In the genomic region with DNA sequence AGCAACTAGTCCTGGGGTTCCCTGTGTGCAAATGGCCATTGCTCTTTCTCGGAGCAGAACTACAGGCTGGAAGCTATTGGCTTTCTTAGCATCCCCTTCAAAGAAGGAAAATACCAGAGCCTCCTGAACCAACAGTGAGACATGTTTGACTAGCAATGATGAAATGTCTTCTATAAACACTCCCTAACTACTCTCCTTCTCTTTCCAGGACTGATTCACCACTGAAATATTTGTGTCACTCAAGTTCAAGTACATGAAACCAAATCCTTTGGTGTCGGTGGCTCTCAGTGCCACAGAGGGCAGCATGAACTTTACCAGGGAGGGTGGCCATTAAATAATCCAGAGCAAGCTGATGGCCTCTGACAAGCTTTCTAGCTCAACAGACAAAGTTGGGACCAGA, we compare ENCODE assay signal across 26 mouse cellular contexts.
DNase-seq lines count a peak whose midpoint lies in the region; ATAC-seq and TF ChIP-seq lines count a peak whose summit lies in the region.
"Had no signal": no experiment of that assay in that cellular context is flagged by ENCODE, and none has a peak within 500 bp of the region (broad histone marks: within the 10 kb centered on the region; RNA-seq: fewer than 3 reads in every experiment).

No protein-coding gene starts in this region.

- in situ Hi-C loops in Patski (cut with MboI; ENCODE audit: low pct_unique_long_range_greater_than_20kb) = loop anchor here (10.0 kb wide), 1 partner anchor 385 kb away; no protein-coding TSS in a partner anchor

- CTCF ChIA-PET in Patski (lab: Charles Lee) = interaction anchor here (1.1 to 2.0 kb wide), 3 partner anchors 139 to 383 kb away, joined by 3 to 4 read pairs (median 3); no protein-coding TSS in a partner anchor

- no peaks in the 10 kb centered on the region for H3K27me3 ChIP-seq in lung, embryonic 16.5 days (ENCODE audit: control insufficient read depth, insufficient read depth, low read depth, low read length)
- no peaks in the 10 kb centered on the region for H3K27me3 ChIP-seq in Patski
- no peaks in the 10 kb centered on the region for H3K27me3 ChIP-seq in heart, embryonic 10.5 days (ENCODE audit: insufficient read depth, poor library complexity, severe bottlenecking)
- H3K27me3 ChIP-seq: forebrain, embryonic 15.5 days; heart, embryonic 15.5 days; hindbrain, embryonic 13.5 days; limb, embryonic 12.5 days; megakaryocyte, embryonic 14.5 days; midbrain, embryonic 13.5 days had no signal

- peak; percentile 73 for ATAC-seq in lung, embryonic 16.5 days (ENCODE audit: low read depth)
- ATAC-seq in Patski = peak; percentile 58
- ATAC-seq: CD4-positive, CD25-positive, alpha-beta regulatory T cell, adult 4 months; forebrain, embryonic 15.5 days; inflammation-experienced regulatory T-cells, adult 6 months; liver, postnatal 0 days; midbrain, embryonic 13.5 days had no signal

- DNase-seq in lung, postnatal 14 days = no peak
- peak; percentile 17 for DNase-seq in Patski (ENCODE audit: low read depth, low spot score)
- peak; percentile 22 for DNase-seq in lung, postnatal 25 days (ENCODE audit: low spot score)
- DNase-seq in heart, embryonic 10.5 days (ENCODE audit: low spot score) = no peak
- no peak for DNase-seq in layer of hippocampus, adult 9-11 months
- DNase-seq in adrenal gland, adult 8-10 months = no peak
- DNase-seq: adrenal gland, postnatal 14 days; cerebellum, adult 8-10 months; gastrocnemius, postnatal 36 days; heart, postnatal 36 days; kidney, adult 2 months; kidney, postnatal 10 days; layer of hippocampus, postnatal 36 days; liver, postnatal 0 days; right cerebral cortex, postnatal 14 days; thymus, postnatal 14 days had no signal

- H3K4me2 ChIP-seq in lung, embryonic 16.5 days (ENCODE audit: low read depth, low read length) = no peak overlapping the region
- H3K4me2 ChIP-seq: forebrain, embryonic 15.5 days; heart, embryonic 15.5 days; hindbrain, embryonic 13.5 days; limb, embryonic 12.5 days; liver, embryonic 11.5 days; midbrain, embryonic 13.5 days had no signal

- 44% methylated on average over 2 of the region's 2 CpGs for WGBS in lung, embryonic 16.5 days
- WGBS in heart, embryonic 10.5 days = 71% methylated on average over 2 of the region's 2 CpGs

- no peak overlapping the region for H3K9ac ChIP-seq in lung, embryonic 16.5 days (ENCODE audit: low read length)
- H3K9ac ChIP-seq: forebrain, embryonic 15.5 days; heart, embryonic 15.5 days; hindbrain, embryonic 13.5 days; limb, embryonic 12.5 days; liver, postnatal 0 days; midbrain, embryonic 13.5 days had no signal

- TF ChIP-seq CTCF in Patski (IDR thresholded peaks at IDR 0.05) = peak; percentile 15

- H3K36me3 ChIP-seq in lung, embryonic 16.5 days (ENCODE audit: control insufficient read depth, insufficient read depth, low read length) = no peaks in the 10 kb centered on the region
- no peaks in the 10 kb centered on the region for H3K36me3 ChIP-seq in heart, embryonic 10.5 days
- H3K36me3 ChIP-seq: forebrain, embryonic 15.5 days; heart, embryonic 15.5 days; hindbrain, embryonic 13.5 days; limb, embryonic 12.5 days; midbrain, embryonic 13.5 days had no signal

- no peak overlapping the region for H3K27ac ChIP-seq in lung, embryonic 16.5 days (ENCODE audit: low read length)
- no peak overlapping the region for H3K27ac ChIP-seq in heart, embryonic 10.5 days
- H3K27ac ChIP-seq: forebrain, embryonic 15.5 days; heart, embryonic 15.5 days; hindbrain, embryonic 13.5 days; limb, embryonic 12.5 days; midbrain, embryonic 13.5 days had no signal

- H3K9me3 ChIP-seq in lung, embryonic 16.5 days (ENCODE audit: control insufficient read depth, low read length) = no peaks in the 10 kb centered on the region
- no peaks in the 10 kb centered on the region for H3K9me3 ChIP-seq in heart, embryonic 10.5 days
- H3K9me3 ChIP-seq: forebrain, embryonic 15.5 days; heart, embryonic 15.5 days; hindbrain, embryonic 13.5 days; limb, embryonic 12.5 days; megakaryocyte, embryonic 14.5 days; midbrain, embryonic 13.5 days had no signal

- POLR2A ChIA-PET in Patski (lab: Charles Lee) = interaction anchor here (1.0 kb wide), 1 partner anchor 77 kb away, joined by 3 read pairs; no protein-coding TSS in a partner anchor

- no peak overlapping the region for H3K4me3 ChIP-seq in lung, embryonic 16.5 days (ENCODE audit: low read length)
- no peak overlapping the region for H3K4me3 ChIP-seq in heart, embryonic 10.5 days
- H3K4me3 ChIP-seq: forebrain, embryonic 15.5 days; heart, embryonic 15.5 days; hindbrain, embryonic 13.5 days; limb, embryonic 12.5 days; megakaryocyte, embryonic 14.5 days; midbrain, embryonic 13.5 days had no signal

- H3K4me1 ChIP-seq in lung, embryonic 16.5 days (replicated peaks; ENCODE audit: control insufficient read depth, insufficient read depth, low read length) = no peaks in the 10 kb centered on the region
- H3K4me1 ChIP-seq in heart, embryonic 10.5 days = no peaks in the 10 kb centered on the region
- H3K4me1 ChIP-seq: forebrain, embryonic 15.5 days; heart, embryonic 15.5 days; hindbrain, embryonic 13.5 days; limb, embryonic 12.5 days; megakaryocyte, embryonic 14.5 days; midbrain, embryonic 13.5 days had no signal

Comparison
In these comparisons a context has a peak if more than half of its experiments do, and no peak if none do; other contexts are left out.
1. DNase-seq: peak in Patski (single experiment) and lung, postnatal 25 days (single experiment); none in lung, postnatal 14 days (single experiment), heart, embryonic 10.5 days (single experiment), layer of hippocampus, adult 9-11 months (single experiment) and adrenal gland, adult 8-10 months (single experiment).